Mouse (Mus musculus): ENCODE results near the gene Fcho1. TPM values are rescaled to one million over a fixed set of nuclear protein-coding genes. Genes with fewer than 3 reads are reported as not detected.
"Not testable (repeated sequence)": the region's sequence is repeated elsewhere in the genome, so short reads cannot be mapped to it uniquely, and the experiment has no call there.

Gene Fcho1
- polyA plus RNA-seq, 1 experiment from 2014 or later: 1.6 TPM

DNA sequence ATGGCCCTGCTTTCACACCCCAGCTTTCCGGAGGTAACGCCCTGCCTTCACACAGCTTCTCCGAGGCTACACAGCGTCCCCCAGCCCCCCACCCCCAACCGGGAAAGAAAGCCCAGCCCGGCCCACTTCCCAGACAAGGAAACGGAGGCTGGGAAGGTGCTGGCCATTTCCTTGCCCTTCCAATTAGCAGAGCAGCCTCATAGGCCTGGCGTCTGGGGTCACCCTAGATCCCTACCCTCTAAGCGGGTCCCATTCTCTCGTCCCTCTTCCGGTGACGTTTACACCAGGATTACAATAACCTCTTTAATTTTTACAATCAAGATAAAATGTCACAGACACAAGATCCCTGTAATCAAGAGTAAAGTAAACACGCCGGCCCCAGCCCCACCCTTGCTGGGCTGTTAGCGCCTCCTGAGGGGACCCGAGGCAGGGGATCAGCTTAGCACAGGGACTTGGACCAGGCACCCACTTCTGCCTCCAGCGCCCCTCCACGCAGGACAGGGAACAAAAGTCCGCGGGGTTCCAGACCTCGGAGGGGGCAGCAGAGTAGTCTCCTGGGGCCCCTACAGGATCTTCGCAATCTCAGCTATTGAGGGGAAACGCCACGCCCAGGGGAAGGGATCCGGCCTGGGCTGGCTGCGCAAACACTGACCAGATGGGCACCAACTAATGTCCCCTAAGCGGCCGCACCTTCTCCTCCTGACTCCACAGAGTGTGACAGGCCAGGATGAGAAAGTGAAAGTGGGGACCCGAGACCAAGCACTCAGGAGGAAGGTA is 24.8 kb downstream of the Fcho1 start:
- Histone ChIP-seq H3K36me3 (no peaks in the 10 kb centered on the region), H3K27ac (ENCODE audit: poor library complexity, severe bottlenecking) (no peak overlapping the region), H3K4me1 (replicated peaks) (peaks cover 19% of the 10 kb centered on the region), H3K27me3 (replicated peaks) (peaks cover 83% of the 10 kb centered on the region), H3K4me3 (peak overlapping the region; percentile 42), H3K4me2 (peak overlapping the region; percentile 65), H3K9ac (0 out of 2 replicates have a peak overlapping the region, but pooled peaks have one; percentile 48), H3K9me3 (replicated peaks) (no peaks in the 10 kb centered on the region)
- 5% methylated on average over 29 of the region's 29 CpGs for WGBS
- peak; percentile 27; the same call in 1 of the 2 replicates for ATAC-seq (ENCODE audit: insufficient number of reproducible peaks, low FRiP score)

DNA sequence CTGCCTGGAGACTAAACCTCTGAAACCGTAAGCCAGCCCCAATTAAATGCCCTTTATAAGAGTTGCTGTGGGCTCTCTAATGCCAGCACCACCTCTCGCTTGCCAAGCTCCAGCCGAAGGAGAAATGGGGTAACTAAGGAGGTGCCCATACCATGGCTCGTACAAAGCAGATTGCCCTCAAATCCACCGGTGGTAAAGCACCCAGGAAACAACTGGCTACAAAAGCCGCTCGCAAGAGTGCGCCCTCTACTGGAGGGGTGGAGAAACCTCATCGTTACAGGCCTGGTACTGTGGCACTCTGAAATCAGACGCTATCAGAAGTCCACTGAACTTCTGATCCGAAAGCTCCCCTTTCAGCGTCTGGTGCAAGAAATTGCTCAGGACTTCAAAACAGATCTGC is 30.1 kb downstream of the Fcho1 start:
- Histone ChIP-seq H3K4me1 (replicated peaks) (peaks cover 14% of the 10 kb centered on the region), H3K27me3 (replicated peaks) (peaks cover 87% of the 10 kb centered on the region)
- not testable (repeated sequence) for H3K9ac ChIP-seq; H3K27ac ChIP-seq (ENCODE audit: poor library complexity, severe bottlenecking); H3K4me3 ChIP-seq; H3K36me3 ChIP-seq; ATAC-seq (ENCODE audit: insufficient number of reproducible peaks, low FRiP score); H3K9me3 ChIP-seq (replicated peaks); H3K4me2 ChIP-seq
- 63% methylated on average over 12 of the region's 12 CpGs for WGBS

DNA sequence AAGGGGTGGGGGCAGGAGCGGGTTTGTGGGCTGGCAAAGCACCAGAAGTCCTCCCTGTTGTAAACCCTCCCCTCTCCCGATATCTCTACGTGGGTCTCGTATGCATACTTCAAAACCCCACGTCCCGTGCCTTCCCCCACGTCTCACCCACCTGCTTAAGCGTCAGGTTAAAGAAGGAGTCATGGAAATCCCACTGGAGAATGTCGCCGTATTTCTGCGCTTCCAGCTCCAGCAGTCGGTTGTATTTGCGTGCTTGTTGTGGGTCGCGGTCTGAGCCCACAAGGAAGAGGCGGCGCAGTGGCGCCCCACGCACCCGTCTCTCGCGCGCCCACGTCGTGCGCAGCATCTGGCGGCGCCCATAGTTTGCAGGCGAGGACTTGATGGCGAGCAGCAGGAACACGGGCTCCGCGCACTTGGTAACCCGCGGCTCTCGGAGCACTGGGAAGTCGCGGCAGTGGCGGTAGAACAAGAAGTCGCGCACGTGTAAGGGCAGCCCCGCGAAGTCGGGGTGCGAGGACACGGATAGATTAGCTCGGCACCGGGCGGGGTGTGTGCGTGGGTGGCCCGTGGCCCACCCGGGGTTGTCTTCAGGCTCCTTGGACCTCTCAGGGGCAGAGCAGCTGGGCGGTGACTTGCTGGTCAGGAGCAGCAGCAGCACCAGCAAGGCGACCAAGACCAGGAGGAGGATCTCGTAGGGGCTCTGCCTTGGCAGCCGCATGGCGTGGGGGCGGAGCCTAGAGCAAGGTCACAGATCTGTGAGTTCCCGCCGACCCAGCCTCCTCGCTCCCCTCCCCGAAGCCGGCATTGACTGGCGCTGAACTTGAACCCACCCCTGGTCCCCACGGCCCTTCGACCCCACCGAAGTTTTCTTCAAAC is 32.1 kb downstream of the Fcho1 start:
- no peaks in the 10 kb centered on the region for H3K36me3 ChIP-seq
- no peak overlapping the region for H3K27ac ChIP-seq (ENCODE audit: poor library complexity, severe bottlenecking)
- H3K4me3 ChIP-seq: peak overlapping the region; percentile 25
- peak; percentile 13; the same call in 1 of the 2 replicates for ATAC-seq (ENCODE audit: insufficient number of reproducible peaks, low FRiP score)
- peak overlapping the region; percentile 40 for H3K4me2 ChIP-seq
- H3K27me3 ChIP-seq (replicated peaks): peaks cover 88% of the 10 kb centered on the region
- no peak overlapping the region for H3K9ac ChIP-seq
- peaks cover 3% of the 10 kb centered on the region; the same call in 1 of the 2 replicates for H3K9me3 ChIP-seq (replicated peaks)
- H3K4me1 ChIP-seq (replicated peaks): peaks cover 12% of the 10 kb centered on the region
- WGBS: 11% methylated on average over 68 of the region's 68 CpGs

DNA sequence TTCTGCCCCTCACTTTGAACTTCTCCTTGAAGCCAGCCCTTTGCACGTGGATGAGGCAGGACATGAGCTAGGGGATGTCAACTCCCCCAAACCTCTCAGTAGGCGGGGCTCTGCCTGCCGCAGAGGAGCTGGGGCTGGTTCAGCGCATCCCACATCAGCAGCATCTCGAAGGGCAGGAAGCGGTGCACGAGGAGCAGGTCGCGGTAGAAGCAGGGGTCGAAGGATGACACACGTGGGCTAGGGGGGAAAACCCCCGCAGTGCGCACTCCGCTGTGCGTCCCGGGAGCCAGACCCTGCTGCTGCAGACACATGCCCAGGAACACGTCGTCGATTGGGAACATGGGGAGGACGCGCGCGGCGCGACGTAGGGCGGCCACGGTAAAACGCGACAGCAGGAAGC is 33.0 kb downstream of the Fcho1 start:
- Histone ChIP-seq H3K27me3 (replicated peaks) (peaks cover 91% of the 10 kb centered on the region), H3K4me3 (0 out of 2 replicates have a peak overlapping the region, but pooled peaks have one; percentile 12), H3K9me3 (replicated peaks) (peaks cover 3% of the 10 kb centered on the region; the same call in 1 of the 2 replicates), H3K36me3 (no peaks in the 10 kb centered on the region), H3K4me2 (peak overlapping the region; percentile 40), H3K9ac (no peak overlapping the region), H3K4me1 (replicated peaks) (peaks cover 12% of the 10 kb centered on the region), H3K27ac (ENCODE audit: poor library complexity, severe bottlenecking) (no peak overlapping the region)
- no peak for ATAC-seq (ENCODE audit: insufficient number of reproducible peaks, low FRiP score)
- 9% methylated on average over 30 of the region's 30 CpGs for WGBS

DNA sequence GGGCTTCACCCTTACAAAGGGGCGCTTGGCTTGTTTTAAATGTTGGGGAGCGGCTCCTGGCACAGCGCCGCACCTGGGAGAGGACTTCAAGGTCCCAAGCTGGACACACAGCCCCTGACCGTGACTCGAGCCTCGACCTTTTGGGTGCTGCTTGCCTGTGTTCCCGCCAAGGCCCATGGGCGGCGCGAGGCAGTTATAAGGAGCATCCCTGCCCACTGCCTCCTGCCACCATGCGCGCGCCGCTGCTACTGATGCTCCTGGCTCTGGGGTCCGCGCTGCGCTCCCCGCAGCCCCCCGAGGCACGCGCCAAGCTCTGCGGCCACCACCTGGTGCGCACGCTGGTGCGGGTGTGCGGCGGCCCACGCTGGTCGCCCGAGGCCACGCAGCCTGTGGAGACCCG is 36.5 kb downstream of the Fcho1 start, which contains the start of gene Insl3:
Gene Insl3 (plus strand): TSS at position 187 of the 400 bp plus-strand sequence.
- WGBS: 6% methylated on average over 33 of the region's 33 CpGs
- no peak for ATAC-seq (ENCODE audit: insufficient number of reproducible peaks, low FRiP score)
- H3K9me3 ChIP-seq (replicated peaks): no peaks in the 10 kb centered on the region; the same call in 1 of the 2 replicates

DNA sequence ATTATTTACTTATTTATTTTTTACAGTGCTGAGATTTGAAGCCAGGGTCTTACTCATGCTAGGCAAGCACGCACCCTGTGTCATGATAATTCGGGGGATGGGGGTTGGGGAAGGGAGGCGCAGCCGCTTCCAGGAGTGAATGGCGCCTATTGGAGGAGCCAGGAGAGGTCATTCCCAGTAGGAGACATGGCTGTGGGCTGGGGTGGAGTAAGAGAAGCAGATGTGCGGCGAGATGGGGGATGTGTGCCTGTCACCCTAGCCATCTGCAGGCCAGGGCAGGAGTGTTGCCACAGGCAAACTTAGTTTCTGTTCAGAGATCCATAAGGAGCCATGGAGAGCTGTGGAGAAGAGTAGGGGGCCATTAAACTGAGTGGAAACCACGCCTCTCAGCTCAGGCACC is 37.9 kb downstream of the Fcho1 start:
- Histone ChIP-seq H3K27ac (ENCODE audit: poor library complexity, severe bottlenecking) (no peak overlapping the region), H3K27me3 (replicated peaks) (peaks cover 100% of the 10 kb centered on the region), H3K4me3 (0 out of 2 replicates have a peak overlapping the region, but pooled peaks have one; percentile 7), H3K4me2 (no peak overlapping the region), H3K9ac (no peak overlapping the region), H3K9me3 (replicated peaks) (no peaks in the 10 kb centered on the region), H3K36me3 (peaks cover 6% of the 10 kb centered on the region; the same call in 1 of the 2 replicates), H3K4me1 (replicated peaks) (peaks cover 19% of the 10 kb centered on the region)
- ATAC-seq (ENCODE audit: insufficient number of reproducible peaks, low FRiP score): no peak
- 11% methylated on average over 8 of the region's 8 CpGs for WGBS

More for the DNA sequence above, 36.5 kb downstream of the Fcho1 start, which contains the start of gene Insl3:
- Histone ChIP-seq H3K27me3 (replicated peaks) (peaks cover 100% of the 10 kb centered on the region), H3K27ac (ENCODE audit: poor library complexity, severe bottlenecking) (no peak within 1 kb of the TSS), H3K36me3 (no peaks in the 10 kb centered on the region), H3K9ac (no peak within 1 kb of the TSS), H3K4me1 (replicated peaks) (peaks cover 29% of the 10 kb centered on the region), H3K4me3 (no peak within 1 kb of the TSS), H3K4me2 (no peak within 1 kb of the TSS)

DNA sequence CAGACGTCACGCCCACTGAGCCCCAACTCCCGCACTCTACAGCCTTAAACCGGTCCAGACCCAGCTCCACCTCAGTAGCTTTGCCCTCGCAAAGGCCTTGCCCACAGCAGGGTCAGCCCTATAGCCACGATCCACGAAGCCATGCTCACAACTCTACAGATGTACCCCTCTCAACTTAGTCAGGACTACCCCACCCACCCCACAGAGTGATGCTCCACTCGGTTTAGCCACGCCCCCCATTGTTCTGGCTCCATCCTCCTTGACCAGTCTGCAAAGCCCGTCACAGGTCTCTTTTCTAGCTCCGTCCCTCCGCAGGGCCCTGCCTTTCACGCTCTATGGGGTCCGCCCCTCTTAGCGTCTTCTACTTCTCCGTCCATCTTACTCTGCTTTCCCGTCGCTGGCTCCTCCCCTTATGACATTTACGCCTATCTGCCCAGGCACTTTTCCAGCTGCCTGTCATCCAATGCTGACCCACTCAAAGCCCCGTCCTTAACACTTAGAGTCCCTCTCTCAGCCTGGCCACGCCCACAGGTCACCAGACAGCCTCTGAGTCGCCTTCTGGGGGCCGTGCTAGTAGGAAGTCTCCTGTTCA is 39.3 kb downstream of the Fcho1 start:
- Histone ChIP-seq H3K4me3 (peak overlapping the region; percentile 30), H3K9ac (no peak overlapping the region), H3K27ac (ENCODE audit: poor library complexity, severe bottlenecking) (no peak overlapping the region), H3K4me2 (peak overlapping the region; percentile 57), H3K27me3 (replicated peaks) (peaks cover 100% of the 10 kb centered on the region), H3K9me3 (replicated peaks) (no peaks in the 10 kb centered on the region), H3K36me3 (peaks cover 6% of the 10 kb centered on the region; the same call in 1 of the 2 replicates), H3K4me1 (replicated peaks) (peaks cover 17% of the 10 kb centered on the region)
- peak; percentile 58 for ATAC-seq (ENCODE audit: insufficient number of reproducible peaks, low FRiP score)
- WGBS: 6% methylated on average over 23 of the region's 23 CpGs

DNA sequence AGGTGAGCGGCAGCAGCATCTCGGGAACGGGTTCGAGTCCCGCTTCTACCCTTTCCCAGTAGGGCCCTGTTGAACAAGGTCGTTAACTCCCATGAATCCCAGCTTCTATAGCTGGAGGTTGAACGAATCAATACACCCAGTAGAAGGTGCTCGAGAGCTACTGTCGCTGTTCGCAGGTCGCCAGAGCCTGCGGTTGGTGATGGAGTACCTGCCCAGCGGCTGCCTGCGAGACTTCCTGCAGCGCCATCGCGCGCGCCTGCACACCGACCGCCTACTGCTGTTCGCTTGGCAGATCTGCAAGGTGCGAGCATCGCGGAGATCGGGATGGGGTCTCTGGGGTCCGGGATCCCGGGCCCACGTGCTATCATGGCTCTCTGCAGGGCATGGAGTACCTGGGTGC is 39.9 kb downstream of the Fcho1 start:
- no peak overlapping the region for H3K9ac ChIP-seq
- peaks cover 6% of the 10 kb centered on the region; the same call in 1 of the 2 replicates for H3K36me3 ChIP-seq
- H3K9me3 ChIP-seq (replicated peaks): no peaks in the 10 kb centered on the region
- peak overlapping the region; percentile 30 for H3K4me3 ChIP-seq
- H3K27ac ChIP-seq (ENCODE audit: poor library complexity, severe bottlenecking): no peak overlapping the region
- peaks cover 19% of the 10 kb centered on the region for H3K4me1 ChIP-seq (replicated peaks)
- peaks cover 100% of the 10 kb centered on the region for H3K27me3 ChIP-seq (replicated peaks)
- ATAC-seq (ENCODE audit: insufficient number of reproducible peaks, low FRiP score): no peak
- H3K4me2 ChIP-seq: peak overlapping the region; percentile 57
- 11% methylated on average over 29 of the region's 29 CpGs for WGBS

DNA sequence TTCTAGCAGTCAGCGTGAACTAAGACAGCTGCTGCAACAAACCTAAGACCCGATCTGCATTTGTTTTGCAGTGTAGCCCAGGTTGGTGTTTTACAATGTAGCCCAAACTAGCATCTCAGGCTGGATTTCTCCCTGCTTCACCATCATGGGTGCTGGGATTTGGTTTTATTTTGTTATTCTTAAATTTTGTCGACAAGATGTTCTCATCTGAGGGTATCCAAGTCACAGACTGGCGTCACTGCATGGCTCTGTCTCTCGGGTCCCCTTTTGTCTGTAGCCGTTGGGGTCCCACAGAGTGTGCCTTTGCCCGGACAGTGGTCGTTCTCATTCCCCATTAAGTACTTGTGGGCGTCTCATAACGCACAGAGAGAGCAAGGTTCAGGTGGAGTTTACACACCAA is 40.8 kb downstream of the Fcho1 start:
- Histone ChIP-seq H3K9me3 (replicated peaks) (no peaks in the 10 kb centered on the region), H3K9ac (no peak overlapping the region), H3K4me3 (no peak overlapping the region), H3K36me3 (peaks cover 6% of the 10 kb centered on the region; the same call in 1 of the 2 replicates), H3K4me2 (no peak overlapping the region), H3K27me3 (replicated peaks) (peaks cover 100% of the 10 kb centered on the region), H3K27ac (ENCODE audit: poor library complexity, severe bottlenecking) (no peak overlapping the region), H3K4me1 (replicated peaks) (peaks cover 26% of the 10 kb centered on the region)
- 38% methylated on average over 10 of the region's 10 CpGs for WGBS
- no peak for ATAC-seq (ENCODE audit: insufficient number of reproducible peaks, low FRiP score)

DNA sequence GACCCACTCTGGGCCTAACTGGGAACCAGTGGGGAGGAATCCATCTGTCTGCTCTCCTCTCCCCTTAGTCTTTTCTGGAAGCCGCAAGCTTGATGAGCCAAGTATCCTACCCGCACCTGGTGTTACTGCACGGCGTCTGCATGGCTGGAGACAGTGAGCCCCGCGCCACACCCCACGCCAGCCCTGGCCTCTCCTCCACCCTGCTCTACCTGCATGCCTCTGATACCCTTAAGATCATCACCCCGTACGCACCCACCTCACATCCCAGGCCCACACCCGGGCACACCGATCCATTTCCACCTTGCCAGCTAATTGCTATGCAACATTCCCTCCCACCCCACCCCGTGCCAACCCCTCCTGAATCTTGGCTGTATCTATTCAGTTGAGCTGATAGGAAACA is 42.7 kb downstream of the Fcho1 start:
- 75% methylated on average over 12 of the region's 12 CpGs for WGBS
- peaks cover 100% of the 10 kb centered on the region for H3K27me3 ChIP-seq (replicated peaks)
- no peak overlapping the region for H3K4me3 ChIP-seq
- H3K4me1 ChIP-seq (replicated peaks): peaks cover 33% of the 10 kb centered on the region
- H3K27ac ChIP-seq (ENCODE audit: poor library complexity, severe bottlenecking): no peak overlapping the region
- H3K9me3 ChIP-seq (replicated peaks): no peaks in the 10 kb centered on the region
- no peak overlapping the region for H3K4me2 ChIP-seq
- H3K36me3 ChIP-seq: peaks cover 6% of the 10 kb centered on the region; the same call in 1 of the 2 replicates
- H3K9ac ChIP-seq: no peak overlapping the region
- ATAC-seq (ENCODE audit: insufficient number of reproducible peaks, low FRiP score): no peak

All from heart, embryonic 12.5 days (tissue).